Mouse (Mus musculus) kidney, embryonic 16.5 days (tissue): ENCODE data around the gene Zbtb11. TPM values are rescaled to one million over a fixed set of nuclear protein-coding genes. Genes with fewer than 3 reads are reported as not detected.
A peak's percentile ranks its signal among the peaks of the same experiment; 100 is the strongest.
"Not testable (repeated sequence)": the region's sequence is repeated elsewhere in the genome, so short reads cannot be mapped to it uniquely, and the experiment has no call there.

Experiments used
- ATAC-seq: fragments of 200-750 bp; cut with Nextera tagmentation; 2 replicates; pipeline ENCODE4 v1.8.0; 2017; ENCODE audit warnings: moderate TSS enrichment; ENCODE audit not compliant: low FRiP score, low TSS enrichment
- H3K27ac ChIP-seq: fragments of 300-500 bp; sonication (generic); 2 replicates; pipeline ENCODE4 v1.5.1; 2014; ENCODE audit warnings: low read length
- H3K27me3 ChIP-seq: fragments of 300-500 bp; sonication (generic); 2 replicates; pipeline ENCODE4 v1.6.1; 2014; ENCODE audit warnings: low read length, control low read depth, mixed read lengths; ENCODE audit not compliant: insufficient read depth
- H3K36me3 ChIP-seq: fragments of 300-500 bp; sonication (generic); 2 replicates; pipeline ENCODE4 v1.6.1; 2014; ENCODE audit warnings: low read length, control low read depth, mixed read lengths; ENCODE audit not compliant: insufficient read depth
- H3K4me1 ChIP-seq: fragments of 300-500 bp; sonication (generic); 2 replicates; pipeline ENCODE4 v1.6.1; 2014; ENCODE audit warnings: low read length, control low read depth, mixed read lengths; ENCODE audit not compliant: insufficient read depth
- H3K4me2 ChIP-seq: fragments of 300-500 bp; sonication (generic); replicated peaks from 2 replicates; pipeline ENCODE4 v1.6.1; 2014; ENCODE audit warnings: low read depth, low read length
- H3K4me3 ChIP-seq: fragments of 300-500 bp; sonication (generic); 2 replicates; pipeline ENCODE4 v1.5.1; 2014; ENCODE audit warnings: mild to moderate bottlenecking, low read length
- H3K9ac ChIP-seq: fragments of 300-500 bp; sonication (generic); replicated peaks from 2 replicates; pipeline ENCODE4 v1.6.1; 2014; ENCODE audit warnings: low read length
- H3K9me3 ChIP-seq: fragments of 300-500 bp; sonication (generic); 2 replicates; pipeline ENCODE4 v1.6.1; 2016; ENCODE audit warnings: low read length, control low read depth
- WGBS: fragments of 180-500 bp; shearing (Covaris S2); extraction: QIAGEN DNeasy Blood & Tissue Kit; methylation state at CpG from one replicate; pipeline ENCODE4 v1.1.7; 2014; 5-methylcytosine and 5-hydroxymethylcytosine counted together
- polyA plus RNA-seq: library from polyadenylated mRNA; unstranded; fragments of >200 nt; fragmentation: Nextera tagmentation; extraction: Ambion mirVana; gene quantifications from 2 replicates; pipeline ENCODE4 v1.2.1, GENCODE M21; 2015

Gene Zbtb11
- 16.5 and 18.9 TPM in 2 replicates for polyA plus RNA-seq

GRCm38 (mm10) chr16:55973431-55974255, at the start of gene Zbtb11:
TSS of gene Zbtb11 (plus strand) at chr16:55973883.
- Histone ChIP-seq H3K4me3 (peak within 1 kb of the TSS; percentile 99), H3K9me3 (no peaks in the 10 kb centered on the region), H3K4me1 (peaks cover 32% of the 10 kb centered on the region), H3K27me3 (no peaks in the 10 kb centered on the region), H3K36me3 (peaks cover 36% of the 10 kb centered on the region), H3K27ac (peak within 1 kb of the TSS; percentile 89), H3K9ac (peak within 1 kb of the TSS; percentile 94), H3K4me2 (peak within 1 kb of the TSS; percentile 83)
- under 1% methylated on average over 75 of the region's 86 CpGs for WGBS
- ATAC-seq = peak; percentile 98

- ATAC-seq = no peak
- WGBS = 92% methylated on average over 4 of the region's 4 CpGs
- no peak overlapping the region for H3K9ac ChIP-seq
- H3K9me3 ChIP-seq = no peaks in the 10 kb centered on the region
- H3K4me3 ChIP-seq = no peak overlapping the region
- peaks cover 26% of the 10 kb centered on the region for H3K36me3 ChIP-seq
- H3K4me1 ChIP-seq = no peaks in the 10 kb centered on the region
- no peak overlapping the region for H3K4me2 ChIP-seq
- no peak overlapping the region for H3K27ac ChIP-seq
- no peaks in the 10 kb centered on the region for H3K27me3 ChIP-seq
These were observed 49.7 kb upstream of the Zbtb11 start for GRCm38 (mm10) chr16:55924010-55924409.

- Histone ChIP-seq H3K36me3 (peaks cover 6% of the 10 kb centered on the region; the same call in 1 of the 2 replicates), H3K4me2 (peak overlapping the region; percentile 63), H3K4me1 (peaks cover 3% of the 10 kb centered on the region; the same call in 1 of the 2 replicates), H3K9me3 (no peaks in the 10 kb centered on the region), H3K27me3 (no peaks in the 10 kb centered on the region), H3K27ac (peak overlapping the region; percentile 41), H3K9ac (peak overlapping the region; percentile 85), H3K4me3 (peak overlapping the region; percentile 86)
- 2% methylated on average over 32 of the region's 32 CpGs for WGBS
- peak; percentile 49 for ATAC-seq
These were observed 39.9 kb upstream of the Zbtb11 start for GRCm38 (mm10) chr16:55933681-55934343.

GRCm38 (mm10) chr16:55934453-55935037, 39.1 kb upstream of the Zbtb11 start, which contains the start of gene Cep97:
TSS of gene Cep97 (minus strand) at chr16:55934855.
- H3K9ac ChIP-seq = peak within 1 kb of the TSS; percentile 85
- peak within 1 kb of the TSS; percentile 41 for H3K27ac ChIP-seq
- WGBS = under 1% methylated on average over 24 of the region's 24 CpGs
- H3K4me3 ChIP-seq = peak within 1 kb of the TSS; percentile 86
- H3K4me1 ChIP-seq = peaks cover 3% of the 10 kb centered on the region; the same call in 1 of the 2 replicates
- peak; percentile 99 for ATAC-seq
- no peaks in the 10 kb centered on the region for H3K9me3 ChIP-seq
- no peaks in the 10 kb centered on the region for H3K27me3 ChIP-seq
- peak within 1 kb of the TSS; percentile 63 for H3K4me2 ChIP-seq
- H3K36me3 ChIP-seq = no peaks in the 10 kb centered on the region

GRCm38 (mm10) chr16:55938761-55939160, 34.9 kb upstream of the Zbtb11 start:
- no peak overlapping the region for H3K9ac ChIP-seq
- WGBS = 79% methylated on average over 4 of the region's 4 CpGs
- H3K4me2 ChIP-seq = no peak overlapping the region
- no peaks in the 10 kb centered on the region for H3K36me3 ChIP-seq
- ATAC-seq = no peak
- no peak overlapping the region for H3K27ac ChIP-seq
- H3K4me3 ChIP-seq = no peak overlapping the region
- H3K9me3 ChIP-seq = no peaks in the 10 kb centered on the region
- no peaks in the 10 kb centered on the region for H3K4me1 ChIP-seq
- no peaks in the 10 kb centered on the region for H3K27me3 ChIP-seq

- Histone ChIP-seq H3K4me1 (no peaks in the 10 kb centered on the region), H3K4me2 (no peak overlapping the region), H3K9ac (no peak overlapping the region), H3K27ac (no peak overlapping the region), H3K4me3 (no peak overlapping the region), H3K27me3 (no peaks in the 10 kb centered on the region), H3K36me3 (no peaks in the 10 kb centered on the region), H3K9me3 (no peaks in the 10 kb centered on the region)
- ATAC-seq = peak; percentile 71
- WGBS = 80% methylated on average over 6 of the region's 6 CpGs
These were observed 34.0 kb upstream of the Zbtb11 start for GRCm38 (mm10) chr16:55939703-55940102.

- H3K9me3 ChIP-seq = no peaks in the 10 kb centered on the region
- no peak overlapping the region for H3K27ac ChIP-seq
- 97% methylated on average over 4 of the region's 4 CpGs for WGBS
- no peak overlapping the region for H3K9ac ChIP-seq
- H3K4me1 ChIP-seq = no peaks in the 10 kb centered on the region
- no peak for ATAC-seq
- H3K27me3 ChIP-seq = no peaks in the 10 kb centered on the region
- no peak overlapping the region for H3K4me2 ChIP-seq
- no peak overlapping the region for H3K4me3 ChIP-seq
- no peaks in the 10 kb centered on the region for H3K36me3 ChIP-seq
These were observed 32.9 kb upstream of the Zbtb11 start for GRCm38 (mm10) chr16:55940781-55941180.

- H3K4me2 ChIP-seq = no peak overlapping the region
- H3K9ac ChIP-seq = no peak overlapping the region
- H3K9me3 ChIP-seq = no peaks in the 10 kb centered on the region
- WGBS = 69% methylated on average over 3 of the region's 3 CpGs
- no peak for ATAC-seq
- no peaks in the 10 kb centered on the region for H3K36me3 ChIP-seq
- H3K4me3 ChIP-seq = no peak overlapping the region
- H3K27ac ChIP-seq = no peak overlapping the region
- peaks cover 4% of the 10 kb centered on the region; the same call in 1 of the 2 replicates for H3K4me1 ChIP-seq
- no peaks in the 10 kb centered on the region for H3K27me3 ChIP-seq
These were observed 26.4 kb upstream of the Zbtb11 start for GRCm38 (mm10) chr16:55947266-55947665.

- H3K27ac ChIP-seq, H3K9ac ChIP-seq, H3K4me3 ChIP-seq, H3K9me3 ChIP-seq, H3K36me3 ChIP-seq, H3K27me3 ChIP-seq, H3K4me2 ChIP-seq, H3K4me1 ChIP-seq, ATAC-seq: not testable (repeated sequence)
- WGBS = 85% methylated on average over 2 of the region's 2 CpGs
These were observed 25.7 kb upstream of the Zbtb11 start for GRCm38 (mm10) chr16:55947876-55948410.
